19 mouse cellular contexts compared by ENCODE assay signal in genomic region chrX:48169892-48170291, GRCm38 (mm10). TPM values are rescaled to one million over a fixed set of nuclear protein-coding genes. Genes with fewer than 3 reads are reported as not detected.
A peak's percentile ranks its signal among the peaks of the same experiment; 100 is the strongest.
DNase-seq lines count a peak whose midpoint lies in the region; ATAC-seq and TF ChIP-seq lines count a peak whose summit lies in the region.
"Had no signal": no experiment of that assay in that cellular context is flagged by ENCODE, and none has a peak within 500 bp of the region (broad histone marks: within the 10 kb centered on the region; RNA-seq: fewer than 3 reads in every experiment).

No protein-coding gene starts in this region.

- no peak overlapping the region for H3K9ac ChIP-seq in midbrain, embryonic 11.5 days (ENCODE audit: low read length)
- H3K9ac ChIP-seq in midbrain, embryonic 15.5 days: no peak overlapping the region
- no peak overlapping the region for H3K9ac ChIP-seq in forebrain, embryonic 16.5 days (replicated peaks; ENCODE audit: low read depth, low read length)
- H3K9ac ChIP-seq in midbrain, postnatal 0 days (replicated peaks; ENCODE audit: low read length, poor library complexity, severe bottlenecking): no peak overlapping the region
- H3K9ac ChIP-seq in intestine, postnatal 0 days (ENCODE audit: low read depth, low read length): no peak overlapping the region
- H3K9ac ChIP-seq: heart, embryonic 12.5 days; intestine, embryonic 15.5 days; limb, embryonic 12.5 days; liver, embryonic 14.5 days had no signal

- no peaks in the 10 kb centered on the region for H3K36me3 ChIP-seq in midbrain, embryonic 11.5 days (ENCODE audit: control insufficient read depth, insufficient read depth, low read length)
- no peaks in the 10 kb centered on the region for H3K36me3 ChIP-seq in midbrain, embryonic 15.5 days (replicated peaks)
- H3K36me3 ChIP-seq in forebrain, embryonic 16.5 days (ENCODE audit: control insufficient read depth, insufficient read depth): no peaks in the 10 kb centered on the region
- H3K36me3 ChIP-seq in midbrain, postnatal 0 days (ENCODE audit: insufficient read depth, low read length): 0 out of 2 replicates have a peak, but pooled peaks cover 4% of the 10 kb centered on the region
- H3K36me3 ChIP-seq in intestine, postnatal 0 days (ENCODE audit: control insufficient read depth, insufficient read depth): 0 out of 2 replicates have a peak, but pooled peaks cover 3% of the 10 kb centered on the region
- H3K36me3 ChIP-seq: intestine, embryonic 15.5 days had no signal

- no peaks in the 10 kb centered on the region for H3K27me3 ChIP-seq in midbrain, embryonic 11.5 days (ENCODE audit: control insufficient read depth, insufficient read depth, low read length)
- no peaks in the 10 kb centered on the region for H3K27me3 ChIP-seq in midbrain, embryonic 15.5 days (replicated peaks)
- H3K27me3 ChIP-seq in forebrain, embryonic 16.5 days (replicated peaks; ENCODE audit: control insufficient read depth, insufficient read depth, low read length): no peaks in the 10 kb centered on the region
- no peaks in the 10 kb centered on the region for H3K27me3 ChIP-seq in midbrain, postnatal 0 days (ENCODE audit: insufficient read depth, low read length)
- no peaks in the 10 kb centered on the region for H3K27me3 ChIP-seq in intestine, postnatal 0 days (replicated peaks; ENCODE audit: control insufficient read depth, insufficient read depth, low read length)
- H3K27me3 ChIP-seq: heart, embryonic 12.5 days; intestine, embryonic 15.5 days; limb, embryonic 12.5 days had no signal

- H3K9me3 ChIP-seq in midbrain, embryonic 11.5 days (ENCODE audit: control insufficient read depth, low read length): no peaks in the 10 kb centered on the region
- H3K9me3 ChIP-seq in midbrain, embryonic 15.5 days: no peaks in the 10 kb centered on the region
- no peaks in the 10 kb centered on the region for H3K9me3 ChIP-seq in forebrain, embryonic 16.5 days (ENCODE audit: control insufficient read depth, low read length)
- H3K9me3 ChIP-seq in midbrain, postnatal 0 days (ENCODE audit: low read length): no peaks in the 10 kb centered on the region
- H3K9me3 ChIP-seq in intestine, postnatal 0 days (ENCODE audit: control insufficient read depth): no peaks in the 10 kb centered on the region
- H3K9me3 ChIP-seq: heart, embryonic 12.5 days; intestine, embryonic 15.5 days; limb, embryonic 12.5 days had no signal

- no peak for DNase-seq in midbrain, embryonic 11.5 days (ENCODE audit: low spot score, missing footprints)
- DNase-seq in embryo, embryonic 9.5 days (ENCODE audit: extremely low spot score): peak; percentile 1
- DNase-seq in midbrain, postnatal 0 days (ENCODE audit: low spot score): peak; percentile 10
- no peak for DNase-seq in cerebellum, adult 11 months
- DNase-seq: adrenal gland, postnatal 14 days; cerebellum, adult 8-10 months; heart, postnatal 36 days; right cerebral cortex, adult 18-20 months; thymus, postnatal 4 days had no signal

- H3K4me2 ChIP-seq in midbrain, embryonic 11.5 days: no peak overlapping the region
- H3K4me2 ChIP-seq in midbrain, embryonic 15.5 days: no peak overlapping the region
- H3K4me2 ChIP-seq in forebrain, embryonic 16.5 days (ENCODE audit: low read length): no peak overlapping the region
- H3K4me2 ChIP-seq in midbrain, postnatal 0 days (ENCODE audit: low read depth, low read length, poor library complexity, severe bottlenecking): no peak overlapping the region
- H3K4me2 ChIP-seq in intestine, postnatal 0 days (replicated peaks; ENCODE audit: low read depth): no peak overlapping the region
- H3K4me2 ChIP-seq: heart, embryonic 12.5 days; intestine, embryonic 15.5 days; limb, embryonic 12.5 days had no signal

- H3K4me3 ChIP-seq in midbrain, embryonic 11.5 days (ENCODE audit: low read depth, low read length): no peak overlapping the region
- no peak overlapping the region for H3K4me3 ChIP-seq in midbrain, embryonic 15.5 days
- H3K4me3 ChIP-seq in forebrain, embryonic 16.5 days (replicated peaks; ENCODE audit: low read length): no peak overlapping the region
- H3K4me3 ChIP-seq in midbrain, postnatal 0 days (ENCODE audit: low read depth, low read length): no peak overlapping the region
- H3K4me3 ChIP-seq in intestine, postnatal 0 days (ENCODE audit: low read depth, low read length): no peak overlapping the region
- H3K4me3 ChIP-seq: erythroblast, embryonic 14.5 days; heart, embryonic 12.5 days; intestine, embryonic 15.5 days; limb, embryonic 12.5 days had no signal

- no peaks in the 10 kb centered on the region for H3K4me1 ChIP-seq in midbrain, embryonic 11.5 days (ENCODE audit: control insufficient read depth, insufficient read depth, low read length)
- H3K4me1 ChIP-seq in midbrain, embryonic 15.5 days: no peaks in the 10 kb centered on the region
- H3K4me1 ChIP-seq in forebrain, embryonic 16.5 days (replicated peaks; ENCODE audit: control insufficient read depth, insufficient read depth, low read length): no peaks in the 10 kb centered on the region; the same call in 1 of the 2 replicates
- H3K4me1 ChIP-seq in midbrain, postnatal 0 days (ENCODE audit: insufficient read depth, low read length): no peaks in the 10 kb centered on the region
- no peaks in the 10 kb centered on the region for H3K4me1 ChIP-seq in intestine, postnatal 0 days (replicated peaks; ENCODE audit: control insufficient read depth, insufficient read depth, low read length)
- H3K4me1 ChIP-seq: intestine, embryonic 15.5 days; limb, embryonic 12.5 days had no signal

- peak; percentile 79; the same call in 1 of the 2 replicates for ATAC-seq in midbrain, embryonic 11.5 days (ENCODE audit: low FRiP score)
- ATAC-seq in midbrain, embryonic 15.5 days (replicated peaks): no peak; the same call in 1 of the 2 replicates
- ATAC-seq in forebrain, embryonic 16.5 days: peak; percentile 89
- ATAC-seq in midbrain, postnatal 0 days (ENCODE audit: low FRiP score): no peak
- no peak for ATAC-seq in intestine, postnatal 0 days
- ATAC-seq: intestine, embryonic 15.5 days had no signal

- 29% methylated on average over 1 of the region's 1 CpGs for WGBS in midbrain, embryonic 11.5 days
- 45% methylated on average over 1 of the region's 1 CpGs for WGBS in midbrain, embryonic 15.5 days
- WGBS in forebrain, embryonic 16.5 days: 6% methylated on average over 1 of the region's 1 CpGs
- 31% methylated on average over 1 of the region's 1 CpGs for WGBS in midbrain, postnatal 0 days
- 79% methylated on average over 1 of the region's 1 CpGs for WGBS in intestine, postnatal 0 days

- H3K27ac ChIP-seq in midbrain, embryonic 11.5 days (ENCODE audit: low read depth, low read length): no peak overlapping the region
- H3K27ac ChIP-seq in midbrain, embryonic 15.5 days: no peak overlapping the region
- H3K27ac ChIP-seq in forebrain, embryonic 16.5 days (ENCODE audit: low read length): no peak overlapping the region
- H3K27ac ChIP-seq in midbrain, postnatal 0 days (ENCODE audit: low read depth, low read length): no peak overlapping the region
- no peak overlapping the region for H3K27ac ChIP-seq in intestine, postnatal 0 days (ENCODE audit: low read depth, low read length)
- H3K27ac ChIP-seq: intestine, embryonic 15.5 days; kidney, postnatal 0 days; limb, embryonic 12.5 days; liver, embryonic 14.5 days had no signal

- no peak for TF ChIP-seq CTCF in midbrain, postnatal 0 days (IDR thresholded peaks at IDR 0.05)
- TF ChIP-seq CTCF in intestine, postnatal 0 days (IDR thresholded peaks at IDR 0.05; ENCODE audit: low read depth): no peak

RNA-seq across cellular contexts. Expression of gene Sash3, which starts 23.7 kb away (rescaled TPM):
- polyA plus RNA-seq in midbrain, embryonic 11.5 days (2014; fragmentation: Nextera tagmentation; extraction: Ambion mirVana): 1.1 and 1.2 TPM in 2 replicates
- polyA plus RNA-seq in midbrain, embryonic 15.5 days (2015; fragmentation: Nextera tagmentation; extraction: Ambion mirVana): 0.83 and 1.2 TPM in 2 replicates
- 0.90 and 1.1 TPM in 2 replicates for polyA plus RNA-seq in forebrain, embryonic 16.5 days (2015; fragmentation: Nextera tagmentation; extraction: Ambion mirVana)
- 0.22 and 0.76 TPM in 2 replicates for total RNA-seq in midbrain, postnatal 0 days (2014; rRNA removed)
- polyA plus RNA-seq in midbrain, postnatal 0 days (2015; fragmentation: Nextera tagmentation; extraction: Ambion mirVana): 1.0 and 1.2 TPM in 2 replicates
- 1.5 and 2.1 TPM in 2 replicates for polyA plus RNA-seq in intestine, postnatal 0 days (2015; fragmentation: Nextera tagmentation; extraction: Ambion mirVana)
- polyA plus RNA-seq: C2C12 had no signal

RNA-seq across cellular contexts. Expression of gene Zdhhc9, which starts 38.8 kb away (rescaled TPM):
- 3.6 and 3.7 TPM in 2 replicates for polyA plus RNA-seq in midbrain, embryonic 11.5 days (2014; fragmentation: Nextera tagmentation; extraction: Ambion mirVana)
- polyA plus RNA-seq in midbrain, embryonic 15.5 days (2015; fragmentation: Nextera tagmentation; extraction: Ambion mirVana): 10.4 and 11.3 TPM in 2 replicates
- 7.8 and 8.9 TPM in 2 replicates for polyA plus RNA-seq in forebrain, embryonic 16.5 days (2015; fragmentation: Nextera tagmentation; extraction: Ambion mirVana)
- 43.0 and 45.2 TPM in 2 replicates for total RNA-seq in midbrain, postnatal 0 days (2014; rRNA removed)
- 5.0 and 7.2 TPM in 2 replicates for polyA plus RNA-seq in midbrain, postnatal 0 days (2015; fragmentation: Nextera tagmentation; extraction: Ambion mirVana)
- polyA plus RNA-seq in intestine, postnatal 0 days (2015; fragmentation: Nextera tagmentation; extraction: Ambion mirVana): 11.7 and 14.9 TPM in 2 replicates

Comparison
In these comparisons a context has a peak if more than half of its experiments do, and no peak if none do; other contexts are left out.
1. ATAC-seq: peak in midbrain, embryonic 11.5 days (single experiment) and forebrain, embryonic 16.5 days (single experiment); none in midbrain, embryonic 15.5 days (single experiment), midbrain, postnatal 0 days (single experiment) and intestine, postnatal 0 days (single experiment).
2. DNase-seq: peak in embryo, embryonic 9.5 days (single experiment) and midbrain, postnatal 0 days (single experiment); none in midbrain, embryonic 11.5 days (single experiment) and cerebellum, adult 11 months (single experiment).